Mouse (Mus musculus): ENCODE measurements at regions not wholly inside any gene's neighbourhood (a gene's known extent, or its start where the extent isn't known, plus 50 kb on each side); places are given as distances from the start of the nearest gene placed in this dataset.

GRCm38 (mm10) chr8:86320938-86321337, 259.5 kb downstream of the Abcc12 start:
- ATAC-seq (ENCODE audit: insufficient read depth, low FRiP score), result no peak
- H3K27ac ChIP-seq (ENCODE audit: low read length), result no peak overlapping the region
- H3K9ac ChIP-seq (ENCODE audit: low read length), result no peak overlapping the region
- no peaks in the 10 kb centered on the region for H3K36me3 ChIP-seq (ENCODE audit: control insufficient read depth, insufficient read depth, low read length)
- 78% methylated on average over 3 of the region's 3 CpGs for WGBS
- no peak overlapping the region for H3K4me2 ChIP-seq (ENCODE audit: low read depth, low read length)
- no peaks in the 10 kb centered on the region for H3K27me3 ChIP-seq (ENCODE audit: control insufficient read depth, insufficient read depth, low read length)
- no peaks in the 10 kb centered on the region for H3K4me1 ChIP-seq (ENCODE audit: control insufficient read depth, insufficient read depth, low read length)
- H3K4me3 ChIP-seq (replicated peaks; ENCODE audit: low read length), result no peak overlapping the region
- no peaks in the 10 kb centered on the region for H3K9me3 ChIP-seq (replicated peaks; ENCODE audit: control insufficient read depth, low read length)

GRCm38 (mm10) chr8:86318531-86318930, 262.0 kb downstream of the Abcc12 start:
- H3K4me2 ChIP-seq (ENCODE audit: low read depth, low read length), result no peak overlapping the region
- no peak overlapping the region for H3K9ac ChIP-seq (ENCODE audit: low read length)
- no peak for ATAC-seq (ENCODE audit: insufficient read depth, low FRiP score)
- no peak overlapping the region for H3K4me3 ChIP-seq (replicated peaks; ENCODE audit: low read length)
- WGBS, result 48% methylated on average over 3 of the region's 3 CpGs
- H3K27ac ChIP-seq (ENCODE audit: low read length), result no peak overlapping the region
- H3K9me3 ChIP-seq (replicated peaks; ENCODE audit: control insufficient read depth, low read length), result no peaks in the 10 kb centered on the region
- H3K27me3 ChIP-seq (ENCODE audit: control insufficient read depth, insufficient read depth, low read length), result no peaks in the 10 kb centered on the region
- no peaks in the 10 kb centered on the region for H3K36me3 ChIP-seq (ENCODE audit: control insufficient read depth, insufficient read depth, low read length)
- H3K4me1 ChIP-seq (ENCODE audit: control insufficient read depth, insufficient read depth, low read length), result no peaks in the 10 kb centered on the region

- WGBS, result 67% methylated on average over 7 of the region's 7 CpGs
- H3K4me3 ChIP-seq (replicated peaks; ENCODE audit: low read length), result no peak overlapping the region
- H3K27ac ChIP-seq (ENCODE audit: low read length), result no peak overlapping the region
- no peaks in the 10 kb centered on the region for H3K9me3 ChIP-seq (replicated peaks; ENCODE audit: control insufficient read depth, low read length)
- no peak overlapping the region for H3K9ac ChIP-seq (ENCODE audit: low read length)
- no peak for ATAC-seq (ENCODE audit: insufficient read depth, low FRiP score)
- H3K4me1 ChIP-seq (ENCODE audit: control insufficient read depth, insufficient read depth, low read length), result no peaks in the 10 kb centered on the region
- H3K27me3 ChIP-seq (ENCODE audit: control insufficient read depth, insufficient read depth, low read length), result no peaks in the 10 kb centered on the region
- no peak overlapping the region for H3K4me2 ChIP-seq (ENCODE audit: low read depth, low read length)
- no peaks in the 10 kb centered on the region for H3K36me3 ChIP-seq (ENCODE audit: control insufficient read depth, insufficient read depth, low read length)
Measured at GRCm38 (mm10) chr8:86316236-86316635, 264.2 kb downstream of the Abcc12 start.

GRCm38 (mm10) chr8:86309460-86309859, 271.0 kb downstream of the Abcc12 start:
- no peaks in the 10 kb centered on the region for H3K4me1 ChIP-seq (ENCODE audit: control insufficient read depth, insufficient read depth, low read length)
- no peak overlapping the region for H3K27ac ChIP-seq (ENCODE audit: low read length)
- ATAC-seq (ENCODE audit: insufficient read depth, low FRiP score), result no peak
- no peak overlapping the region for H3K4me3 ChIP-seq (replicated peaks; ENCODE audit: low read length)
- no peaks in the 10 kb centered on the region for H3K9me3 ChIP-seq (replicated peaks; ENCODE audit: control insufficient read depth, low read length)
- 75% methylated on average over 2 of the region's 2 CpGs for WGBS
- H3K27me3 ChIP-seq (ENCODE audit: control insufficient read depth, insufficient read depth, low read length), result no peaks in the 10 kb centered on the region
- H3K9ac ChIP-seq (ENCODE audit: low read length), result no peak overlapping the region
- H3K4me2 ChIP-seq (ENCODE audit: low read depth, low read length), result no peak overlapping the region
- H3K36me3 ChIP-seq (ENCODE audit: control insufficient read depth, insufficient read depth, low read length), result no peaks in the 10 kb centered on the region

- Histone ChIP-seq H3K4me1 (ENCODE audit: control insufficient read depth, insufficient read depth, low read length) (no peaks in the 10 kb centered on the region), H3K36me3 (ENCODE audit: control insufficient read depth, insufficient read depth, low read length) (no peaks in the 10 kb centered on the region), H3K9me3 (replicated peaks; ENCODE audit: control insufficient read depth, low read length) (no peaks in the 10 kb centered on the region), H3K27me3 (ENCODE audit: control insufficient read depth, insufficient read depth, low read length) (no peaks in the 10 kb centered on the region), H3K4me2 (ENCODE audit: low read depth, low read length) (no peak overlapping the region), H3K9ac (ENCODE audit: low read length) (no peak overlapping the region), H3K27ac (ENCODE audit: low read length) (no peak overlapping the region), H3K4me3 (replicated peaks; ENCODE audit: low read length) (no peak overlapping the region)
- ATAC-seq (ENCODE audit: insufficient read depth, low FRiP score), result no peak
- WGBS, result 80% methylated on average over 3 of the region's 3 CpGs
Measured at GRCm38 (mm10) chr8:86307339-86307738, 273.1 kb downstream of the Abcc12 start.

GRCm38 (mm10) chr8:86301885-86302509, 278.5 kb downstream of the Abcc12 start:
- Histone ChIP-seq H3K36me3 (ENCODE audit: control insufficient read depth, insufficient read depth, low read length) (no peaks in the 10 kb centered on the region), H3K4me3 (replicated peaks; ENCODE audit: low read length) (no peak overlapping the region), H3K27ac (ENCODE audit: low read length) (no peak overlapping the region), H3K9me3 (replicated peaks; ENCODE audit: control insufficient read depth, low read length) (no peaks in the 10 kb centered on the region), H3K4me2 (ENCODE audit: low read depth, low read length) (no peak overlapping the region), H3K4me1 (ENCODE audit: control insufficient read depth, insufficient read depth, low read length) (no peaks in the 10 kb centered on the region), H3K27me3 (ENCODE audit: control insufficient read depth, insufficient read depth, low read length) (no peaks in the 10 kb centered on the region), H3K9ac (ENCODE audit: low read length) (no peak overlapping the region)
- no peak for ATAC-seq (ENCODE audit: insufficient read depth, low FRiP score)
- WGBS, result 48% methylated on average over 4 of the region's 4 CpGs

- H3K4me1 ChIP-seq (ENCODE audit: control insufficient read depth, insufficient read depth, low read length), result no peaks in the 10 kb centered on the region
- no peaks in the 10 kb centered on the region for H3K36me3 ChIP-seq (ENCODE audit: control insufficient read depth, insufficient read depth, low read length)
- no peaks in the 10 kb centered on the region for H3K27me3 ChIP-seq (ENCODE audit: control insufficient read depth, insufficient read depth, low read length)
- H3K27ac ChIP-seq (ENCODE audit: low read length), result no peak overlapping the region
- WGBS, result 38% methylated on average over 3 of the region's 3 CpGs
- no peak for ATAC-seq (ENCODE audit: insufficient read depth, low FRiP score)
- no peak overlapping the region for H3K9ac ChIP-seq (ENCODE audit: low read length)
- H3K9me3 ChIP-seq (replicated peaks; ENCODE audit: control insufficient read depth, low read length), result no peaks in the 10 kb centered on the region
- H3K4me3 ChIP-seq (replicated peaks; ENCODE audit: low read length), result no peak overlapping the region
- no peak overlapping the region for H3K4me2 ChIP-seq (ENCODE audit: low read depth, low read length)
Measured at GRCm38 (mm10) chr8:86288713-86289384, 291.6 kb downstream of the Abcc12 start.

GRCm38 (mm10) chr8:86282922-86283321, 297.6 kb downstream of the Abcc12 start:
- Histone ChIP-seq H3K9me3 (replicated peaks; ENCODE audit: control insufficient read depth, low read length) (no peaks in the 10 kb centered on the region), H3K27me3 (ENCODE audit: control insufficient read depth, insufficient read depth, low read length) (no peaks in the 10 kb centered on the region), H3K4me3 (replicated peaks; ENCODE audit: low read length) (no peak overlapping the region), H3K4me1 (ENCODE audit: control insufficient read depth, insufficient read depth, low read length) (no peaks in the 10 kb centered on the region), H3K36me3 (ENCODE audit: control insufficient read depth, insufficient read depth, low read length) (no peaks in the 10 kb centered on the region), H3K9ac (ENCODE audit: low read length) (no peak overlapping the region), H3K27ac (ENCODE audit: low read length) (no peak overlapping the region), H3K4me2 (ENCODE audit: low read depth, low read length) (no peak overlapping the region)
- WGBS, result 39% methylated on average over 7 of the region's 7 CpGs
- no peak for ATAC-seq (ENCODE audit: insufficient read depth, low FRiP score)

- Histone ChIP-seq H3K27me3 (ENCODE audit: control insufficient read depth, insufficient read depth, low read length) (no peaks in the 10 kb centered on the region), H3K36me3 (ENCODE audit: control insufficient read depth, insufficient read depth, low read length) (no peaks in the 10 kb centered on the region), H3K9me3 (replicated peaks; ENCODE audit: control insufficient read depth, low read length) (no peaks in the 10 kb centered on the region), H3K9ac (ENCODE audit: low read length) (no peak overlapping the region), H3K4me1 (ENCODE audit: control insufficient read depth, insufficient read depth, low read length) (no peaks in the 10 kb centered on the region), H3K27ac (ENCODE audit: low read length) (no peak overlapping the region), H3K4me2 (ENCODE audit: low read depth, low read length) (no peak overlapping the region), H3K4me3 (replicated peaks; ENCODE audit: low read length) (no peak overlapping the region)
- WGBS, result 78% methylated on average over 18 of the region's 18 CpGs
- no peak for ATAC-seq (ENCODE audit: insufficient read depth, low FRiP score)
Measured at GRCm38 (mm10) chr8:86280093-86280721, 300.3 kb downstream of the Abcc12 start.
